Mouse (Mus musculus): Measurements from ENCODE around the gene Helz2.

The Helz2 gene

GRCm38 (mm10) chr2:181238091-181238610 lies 3.7 kb downstream of the Helz2 start:
- no peak for DNase-seq (ENCODE audit: low read depth)

GRCm38 (mm10) chr2:181237251-181238014 lies 4.4 kb downstream of the Helz2 start:
- DNase-seq (ENCODE audit: low read depth), result no peak

GRCm38 (mm10) chr2:181235681-181236566 lies 5.9 kb downstream of the Helz2 start:
- DNase-seq (ENCODE audit: low read depth), result no peak

- DNase-seq (ENCODE audit: low read depth), result no peak
These were observed 7.1 kb downstream of the Helz2 start for GRCm38 (mm10) chr2:181234680-181235079.

GRCm38 (mm10) chr2:181233443-181233842 lies 8.4 kb downstream of the Helz2 start:
- no peak for DNase-seq (ENCODE audit: low read depth)

DNA sequence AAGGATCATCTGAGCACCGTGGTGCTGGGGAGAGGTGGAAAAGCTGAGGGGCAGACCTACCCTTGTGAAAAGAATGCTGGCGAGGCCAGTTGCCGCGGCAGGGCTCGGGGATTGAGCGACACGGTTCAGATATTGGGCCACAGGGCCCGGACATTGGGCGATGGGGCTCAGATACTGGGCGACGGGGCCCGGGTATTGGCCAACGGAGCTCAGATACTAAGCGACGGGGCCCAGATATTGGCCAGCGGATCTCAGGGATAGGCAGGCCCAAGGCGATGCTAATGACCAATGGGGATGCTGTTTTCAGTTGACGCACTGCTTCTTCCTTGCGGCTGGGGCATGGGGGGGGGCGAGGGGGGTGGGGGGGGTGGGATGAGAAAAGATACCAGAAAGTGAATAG lies 10.7 kb downstream of the Helz2 start:
- DNase-seq (ENCODE audit: low read depth), result no peak

- DNase-seq (ENCODE audit: low read depth), result no peak
These were observed 13.5 kb downstream of the Helz2 start for GRCm38 (mm10) chr2:181228335-181228734.

DNA sequence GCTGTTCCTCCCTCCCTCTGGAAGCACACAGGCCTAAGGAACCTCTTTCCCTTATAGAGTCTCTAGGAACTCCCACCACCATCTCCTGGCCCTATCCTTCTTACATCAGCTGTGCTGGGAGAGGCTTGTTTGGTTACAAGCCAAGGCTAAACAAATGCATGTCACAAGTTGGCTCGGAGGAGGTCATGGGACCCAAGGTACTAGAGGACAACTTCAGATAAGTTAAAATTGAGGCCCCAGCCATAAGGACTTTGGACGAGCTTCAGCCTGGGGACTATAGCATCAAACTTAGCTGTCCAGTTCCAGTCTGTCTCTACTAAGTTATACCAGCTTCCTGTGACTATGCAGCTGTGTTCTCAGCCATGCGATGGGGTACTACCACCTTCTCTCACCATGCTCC lies 14.7 kb downstream of the Helz2 start:
- no peak for DNase-seq (ENCODE audit: low read depth)

DNA sequence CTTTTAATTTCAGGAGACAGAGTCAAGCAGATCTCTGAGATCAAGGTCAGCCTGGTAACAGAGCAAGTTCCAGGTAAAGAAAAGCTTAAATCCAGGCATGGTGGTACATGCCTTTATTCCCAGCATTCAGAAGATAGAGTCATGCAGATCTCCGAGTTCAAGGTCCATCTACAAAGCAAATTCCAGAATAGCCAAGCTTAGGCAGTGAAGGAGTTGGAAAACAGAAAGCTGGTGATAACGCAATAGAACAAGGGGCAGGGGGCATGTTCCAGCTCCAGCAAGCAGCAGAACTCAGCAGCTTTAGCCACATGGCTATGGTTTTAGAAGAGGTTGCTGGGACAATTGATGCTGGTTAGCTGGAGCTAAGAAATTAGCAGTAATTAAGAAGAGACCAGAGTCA lies 16.8 kb downstream of the Helz2 start:
- no peak for DNase-seq (ENCODE audit: low read depth)

GRCm38 (mm10) chr2:181220361-181220760 lies 21.5 kb downstream of the Helz2 start:
- no peak for DNase-seq (ENCODE audit: low read depth)

DNA sequence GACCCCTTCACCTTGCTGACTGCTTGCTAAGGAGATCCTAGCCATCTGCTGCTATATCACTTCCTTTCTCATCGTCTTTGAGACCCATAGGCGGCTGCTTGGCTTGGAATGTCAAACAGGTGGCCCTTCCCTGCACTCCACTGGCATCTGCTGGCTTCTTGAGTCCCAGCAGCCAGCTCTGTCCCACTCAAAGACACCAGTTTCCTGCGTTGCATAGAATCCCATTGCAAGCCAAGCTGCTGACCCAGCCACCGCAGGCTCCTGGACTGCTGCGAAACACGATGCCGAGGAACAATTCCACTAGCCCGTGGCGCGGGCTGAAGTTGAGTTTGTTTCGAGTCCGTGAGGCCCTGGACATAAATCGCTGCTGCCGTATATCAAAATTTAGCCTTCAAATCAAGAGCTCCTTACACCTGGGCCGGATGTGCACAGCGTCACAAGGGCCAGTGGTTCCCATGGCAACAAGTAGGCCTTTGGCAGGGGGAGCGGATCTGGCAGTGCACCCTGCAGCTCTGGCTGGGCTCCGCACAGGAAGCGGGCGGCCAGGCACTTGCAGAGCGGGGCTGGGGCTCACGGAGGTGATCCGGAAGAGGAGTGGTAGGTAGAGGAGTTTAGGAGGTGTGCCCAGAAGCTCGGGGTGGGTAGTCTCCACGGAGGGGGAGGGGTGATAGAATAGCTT lies 22.1 kb downstream of the Helz2 start, which contains the start of gene Fndc11:
Fndc11 (plus strand) TSS at position 476 of the 679 bp plus-strand sequence.
- DNase-seq (ENCODE audit: low read depth), result peak; percentile 42

- DNase-seq (ENCODE audit: low read depth), result no peak
These were observed 22.8 kb downstream of the Helz2 start for GRCm38 (mm10) chr2:181218881-181219485.

DNA sequence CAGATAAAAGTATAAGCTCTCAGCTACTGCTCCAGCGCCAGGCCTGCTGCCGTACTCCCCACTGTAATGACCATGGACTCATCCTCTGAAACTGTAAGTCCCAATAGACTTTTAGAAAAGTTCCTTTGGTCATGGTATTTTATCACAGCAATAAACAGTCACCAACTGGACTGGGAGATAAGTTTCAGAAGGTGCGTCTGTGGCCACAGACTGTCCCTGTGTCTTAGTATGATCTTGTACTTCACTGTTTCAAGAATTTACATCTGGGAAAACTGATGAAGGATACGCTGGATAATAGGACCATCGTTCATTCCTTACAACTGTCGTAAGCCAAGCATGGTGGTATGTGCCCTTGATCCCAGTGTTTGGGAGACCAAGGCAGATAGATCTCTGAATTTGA lies 25.8 kb downstream of the Helz2 start:
- DNase-seq (ENCODE audit: low read depth), result no peak

DNA sequence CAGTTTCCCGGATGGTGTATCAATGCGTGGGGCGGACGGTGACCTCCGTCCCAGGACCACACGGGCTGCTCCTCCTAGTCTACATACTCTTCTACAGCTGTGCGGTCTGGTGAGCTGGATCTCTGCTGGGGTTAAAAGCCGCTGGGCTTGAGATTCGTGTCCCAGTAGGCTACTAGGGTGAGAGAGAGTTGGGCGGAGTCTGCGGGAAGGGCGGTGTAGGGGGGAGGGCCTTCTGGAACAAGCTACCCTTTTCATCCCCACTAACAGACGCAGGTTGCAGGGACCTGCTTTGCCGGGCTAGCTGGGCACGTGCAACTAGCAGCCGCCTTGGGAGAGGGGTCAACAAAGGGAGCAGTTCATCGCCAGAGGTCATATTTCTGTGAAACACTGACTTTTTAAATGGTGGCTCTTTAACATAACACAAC lies 28.8 kb downstream of the Helz2 start, which contains the start of gene Srms:
Srms (minus strand) TSS at position 165 of the 425 bp plus-strand sequence.
- no peak for DNase-seq (ENCODE audit: low read depth)

GRCm38 (mm10) chr2:181212389-181213020 lies 29.3 kb downstream of the Helz2 start:
- DNase-seq (ENCODE audit: low read depth), result no peak

GRCm38 (mm10) chr2:181206118-181206517 lies 35.7 kb downstream of the Helz2 start:
- DNase-seq (ENCODE audit: low read depth), result no peak

DNA sequence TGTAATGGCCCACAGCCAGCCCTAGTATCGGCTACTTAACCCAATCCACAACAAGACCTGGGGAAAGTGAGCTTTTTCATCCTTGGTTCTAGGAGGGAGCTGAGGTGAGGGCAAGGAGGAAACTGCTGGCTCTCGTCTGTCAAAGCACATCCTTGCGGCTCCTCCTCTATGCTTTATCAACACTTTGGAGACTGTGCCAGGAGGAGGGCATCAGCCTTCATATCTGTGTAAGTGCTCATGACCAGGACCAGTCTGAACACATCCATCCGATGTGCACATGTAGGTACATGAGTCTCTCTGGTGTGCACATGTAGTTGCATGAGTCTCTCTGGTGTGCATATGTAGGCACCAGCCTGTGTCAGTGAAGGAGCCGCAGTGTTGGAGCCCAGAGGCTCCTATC lies 36.1 kb downstream of the Helz2 start:
- DNase-seq (ENCODE audit: low read depth), result no peak

- no peak for DNase-seq (ENCODE audit: low read depth)
These were observed 38.9 kb downstream of the Helz2 start for GRCm38 (mm10) chr2:181202886-181203285.

DNA sequence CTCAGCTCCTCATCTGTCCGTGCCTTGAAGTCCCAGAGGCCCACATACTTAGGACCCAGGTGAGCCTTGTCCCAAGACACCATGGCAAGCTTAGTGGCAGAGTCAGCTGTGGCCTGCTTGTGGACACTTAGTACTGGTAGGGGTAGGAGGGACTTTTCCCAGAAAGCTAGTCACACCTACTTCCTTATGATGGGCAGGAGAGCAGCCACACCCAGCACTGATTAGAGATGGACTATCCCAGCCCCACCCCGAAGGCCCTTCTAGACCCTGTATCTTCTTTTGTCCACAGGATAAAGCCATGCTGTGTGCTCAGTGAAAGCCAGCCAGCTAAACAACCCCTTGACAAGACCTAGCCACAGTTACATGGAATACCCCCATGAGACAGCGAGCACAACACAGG lies 39.4 kb downstream of the Helz2 start, which contains the start of gene Ptk6:
Ptk6 (minus strand) TSS at position 368 of the 400 bp plus-strand sequence.
- no peak for DNase-seq (ENCODE audit: low read depth)

- DNase-seq (ENCODE audit: low read depth), result no peak
These were observed 40.2 kb downstream of the Helz2 start for GRCm38 (mm10) chr2:181201606-181202005.

Data from c-Kit-positive CD71-negative TER-119-negative erythroid progenitor cells, embryonic 14.5 days (primary cell).